Mouse (Mus musculus): ENCODE data around the gene Zbtb25. TPM values are rescaled to one million over a fixed set of nuclear protein-coding genes. Genes with fewer than 3 reads are reported as not detected.

Zbtb25 gene
- polyA plus RNA-seq, 1 experiment: 15.8 TPM

DNA sequence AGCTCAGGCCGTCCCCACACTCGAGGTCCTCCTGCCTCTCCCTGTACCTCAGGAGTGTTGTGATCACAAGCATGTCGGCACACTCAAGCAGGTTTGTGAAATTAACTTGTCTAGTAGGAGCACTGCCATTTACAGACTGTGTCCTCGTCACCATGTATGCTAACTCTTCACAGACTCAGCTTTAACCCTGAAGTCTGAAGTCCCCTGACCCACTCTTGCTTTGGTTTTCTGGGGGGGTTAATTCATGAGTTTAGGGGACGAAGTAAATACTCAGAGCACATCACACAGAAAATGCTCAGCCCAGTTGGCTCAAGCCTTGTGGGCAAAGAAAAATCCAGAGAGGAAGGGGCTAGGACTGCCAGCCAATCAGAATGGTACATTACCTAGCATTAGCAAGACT lies 33.8 kb downstream of the Zbtb25 start:
- H3K27ac ChIP-seq (ENCODE audit: control insufficient read depth, insufficient read depth, low read depth, low read length): no peak overlapping the region
- no peaks in the 10 kb centered on the region for H3K4me1 ChIP-seq (ENCODE audit: control insufficient read depth, insufficient read depth, low read length)
- H3K27me3 ChIP-seq (ENCODE audit: control insufficient read depth, insufficient read depth, low read length): no peaks in the 10 kb centered on the region
- H3K4me3 ChIP-seq (ENCODE audit: control insufficient read depth, low read depth, low read length): no peak overlapping the region
- TF ChIP-seq POLR2A (IDR thresholded peaks at IDR 0.05; ENCODE audit: control insufficient read depth, low read depth, low read length): no peak
- no peak for TF ChIP-seq CTCF (IDR thresholded peaks at IDR 0.05; ENCODE audit: control insufficient read depth, insufficient read depth, insufficient replicate concordance, low read depth, low read length)
- no peaks in the 10 kb centered on the region for H3K36me3 ChIP-seq (ENCODE audit: control insufficient read depth, insufficient read depth, low read length)

DNA sequence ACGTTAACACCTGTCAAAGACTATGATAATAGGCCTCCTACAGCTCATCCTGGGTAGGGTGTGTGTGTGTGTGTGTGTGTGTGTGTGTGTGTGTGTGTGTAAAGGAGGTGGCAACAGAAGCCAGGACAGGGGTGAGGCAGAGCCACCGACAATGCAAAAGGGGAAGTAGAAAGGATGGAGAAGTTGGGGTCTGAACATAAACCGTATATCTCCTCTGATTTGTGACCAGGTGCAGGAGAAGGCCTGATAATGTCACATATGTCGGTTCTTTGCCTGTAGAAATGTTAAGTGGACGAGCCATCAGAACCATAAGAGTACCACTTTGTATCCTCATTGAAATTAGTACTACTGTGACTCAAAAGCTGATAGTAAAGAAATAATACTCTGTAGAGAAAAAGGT lies 35.7 kb downstream of the Zbtb25 start:
- H3K27ac ChIP-seq (ENCODE audit: control insufficient read depth, insufficient read depth, low read depth, low read length): no peak overlapping the region
- H3K27me3 ChIP-seq (ENCODE audit: control insufficient read depth, insufficient read depth, low read length): no peaks in the 10 kb centered on the region
- no peak overlapping the region for H3K4me3 ChIP-seq (ENCODE audit: control insufficient read depth, low read depth, low read length)

GRCm38 (mm10) chr12:76328567-76329354 lies 40.6 kb downstream of the Zbtb25 start:
- Histone ChIP-seq H3K36me3 (ENCODE audit: control insufficient read depth, insufficient read depth, low read length) (no peaks in the 10 kb centered on the region), H3K27ac (ENCODE audit: control insufficient read depth, insufficient read depth, low read depth, low read length) (peak overlapping the region; percentile 91), H3K4me1 (ENCODE audit: control insufficient read depth, insufficient read depth, low read length) (peaks cover 15% of the 10 kb centered on the region), H3K27me3 (ENCODE audit: control insufficient read depth, insufficient read depth, low read length) (no peaks in the 10 kb centered on the region), H3K4me3 (ENCODE audit: control insufficient read depth, low read depth, low read length) (no peak overlapping the region)
- no peak for TF ChIP-seq POLR2A (IDR thresholded peaks at IDR 0.05; ENCODE audit: control insufficient read depth, low read depth, low read length)
- no peak for TF ChIP-seq CTCF (IDR thresholded peaks at IDR 0.05; ENCODE audit: control insufficient read depth, insufficient read depth, insufficient replicate concordance, low read depth, low read length)

More for the DNA sequence above, 35.7 kb downstream of the Zbtb25 start:
- H3K36me3 ChIP-seq (ENCODE audit: control insufficient read depth, insufficient read depth, low read length): no peaks in the 10 kb centered on the region
- TF ChIP-seq POLR2A (IDR thresholded peaks at IDR 0.05; ENCODE audit: control insufficient read depth, low read depth, low read length) (no peak), CTCF (IDR thresholded peaks at IDR 0.05; ENCODE audit: control insufficient read depth, insufficient read depth, insufficient replicate concordance, low read depth, low read length) (no peak)
- peaks cover 6% of the 10 kb centered on the region for H3K4me1 ChIP-seq (ENCODE audit: control insufficient read depth, insufficient read depth, low read length)

GRCm38 (mm10) chr12:76326437-76327220 lies 42.8 kb downstream of the Zbtb25 start:
- Histone ChIP-seq H3K27ac (ENCODE audit: control insufficient read depth, insufficient read depth, low read depth, low read length) (no peak overlapping the region), H3K4me3 (ENCODE audit: control insufficient read depth, low read depth, low read length) (no peak overlapping the region), H3K27me3 (ENCODE audit: control insufficient read depth, insufficient read depth, low read length) (no peaks in the 10 kb centered on the region), H3K36me3 (ENCODE audit: control insufficient read depth, insufficient read depth, low read length) (no peaks in the 10 kb centered on the region), H3K4me1 (ENCODE audit: control insufficient read depth, insufficient read depth, low read length) (peaks cover 15% of the 10 kb centered on the region)
- TF ChIP-seq POLR2A (IDR thresholded peaks at IDR 0.05; ENCODE audit: control insufficient read depth, low read depth, low read length) (no peak), CTCF (IDR thresholded peaks at IDR 0.05; ENCODE audit: control insufficient read depth, insufficient read depth, insufficient replicate concordance, low read depth, low read length) (no peak)

- Histone ChIP-seq H3K27me3 (ENCODE audit: control insufficient read depth, insufficient read depth, low read length) (no peaks in the 10 kb centered on the region), H3K36me3 (ENCODE audit: control insufficient read depth, insufficient read depth, low read length) (no peaks in the 10 kb centered on the region), H3K27ac (ENCODE audit: control insufficient read depth, insufficient read depth, low read depth, low read length) (no peak within 1 kb of the TSS), H3K4me1 (ENCODE audit: control insufficient read depth, insufficient read depth, low read length) (peaks cover 15% of the 10 kb centered on the region), H3K4me3 (ENCODE audit: control insufficient read depth, low read depth, low read length) (peak within 1 kb of the TSS; percentile 88)
- TF ChIP-seq CTCF (IDR thresholded peaks at IDR 0.05; ENCODE audit: control insufficient read depth, insufficient read depth, insufficient replicate concordance, low read depth, low read length): no peak
- TF ChIP-seq POLR2A (IDR thresholded peaks at IDR 0.05; ENCODE audit: control insufficient read depth, low read depth, low read length): no peak
Measured at GRCm38 (mm10) chr12:76324679-76325431, 44.5 kb downstream of the Zbtb25 start, which contains the start of gene Akap5. Akap5 (plus strand) TSS chr12:76324891.

GRCm38 (mm10) chr12:76318282-76319212 lies 50.9 kb downstream of the Zbtb25 start:
- no peaks in the 10 kb centered on the region; the same call in 1 of the 2 replicates for H3K4me1 ChIP-seq (ENCODE audit: control insufficient read depth, insufficient read depth, low read length)
- TF ChIP-seq CTCF (IDR thresholded peaks at IDR 0.05; ENCODE audit: control insufficient read depth, insufficient read depth, insufficient replicate concordance, low read depth, low read length) (no peak), POLR2A (IDR thresholded peaks at IDR 0.05; ENCODE audit: control insufficient read depth, low read depth, low read length) (no peak)
- H3K27ac ChIP-seq (ENCODE audit: control insufficient read depth, insufficient read depth, low read depth, low read length): no peak overlapping the region; the same call in 1 of the 2 replicates
- no peak overlapping the region for H3K4me3 ChIP-seq (ENCODE audit: control insufficient read depth, low read depth, low read length)
- no peaks in the 10 kb centered on the region for H3K36me3 ChIP-seq (ENCODE audit: control insufficient read depth, insufficient read depth, low read length)
- no peaks in the 10 kb centered on the region for H3K27me3 ChIP-seq (ENCODE audit: control insufficient read depth, insufficient read depth, low read length)

Data from testis, adult 2 months (tissue).